Mouse (Mus musculus): ENCODE results near the gene Urgcp. TPM values are rescaled to one million over a fixed set of nuclear protein-coding genes. Genes with fewer than 3 reads are reported as not detected.

The Urgcp gene
- polyA plus RNA-seq, 1 experiment = 7.6 TPM

- Histone ChIP-seq H3K36me3 (ENCODE audit: control insufficient read depth, insufficient read depth, low read length) (no peaks in the 10 kb centered on the region), H3K27ac (ENCODE audit: control insufficient read depth, insufficient read depth, low read depth, low read length) (no peak overlapping the region), H3K4me3 (ENCODE audit: control insufficient read depth, low read depth, low read length) (no peak overlapping the region), H3K27me3 (ENCODE audit: control insufficient read depth, insufficient read depth, low read length) (no peaks in the 10 kb centered on the region), H3K4me1 (ENCODE audit: control insufficient read depth, insufficient read depth, low read length) (peaks cover 2% of the 10 kb centered on the region; the same call in 1 of the 2 replicates)
- no peak for TF ChIP-seq POLR2A (IDR thresholded peaks at IDR 0.05; ENCODE audit: control insufficient read depth, low read depth, low read length)
- peak; percentile 22; the same call in 1 of the 2 replicates for TF ChIP-seq CTCF (IDR thresholded peaks at IDR 0.05; ENCODE audit: control insufficient read depth, insufficient read depth, insufficient replicate concordance, low read depth, low read length)
These were observed 20.2 kb upstream of the Urgcp start for GRCm38 (mm10) chr11:5782199-5782944.

GRCm38 (mm10) chr11:5780035-5780499 lies 17.9 kb upstream of the Urgcp start:
- no peaks in the 10 kb centered on the region for H3K27me3 ChIP-seq (ENCODE audit: control insufficient read depth, insufficient read depth, low read length)
- no peak overlapping the region for H3K4me3 ChIP-seq (ENCODE audit: control insufficient read depth, low read depth, low read length)
- no peaks in the 10 kb centered on the region for H3K36me3 ChIP-seq (ENCODE audit: control insufficient read depth, insufficient read depth, low read length)
- no peaks in the 10 kb centered on the region for H3K4me1 ChIP-seq (ENCODE audit: control insufficient read depth, insufficient read depth, low read length)
- TF ChIP-seq POLR2A (IDR thresholded peaks at IDR 0.05; ENCODE audit: control insufficient read depth, low read depth, low read length) (no peak), CTCF (IDR thresholded peaks at IDR 0.05; ENCODE audit: control insufficient read depth, insufficient read depth, insufficient replicate concordance, low read depth, low read length) (no peak)
- H3K27ac ChIP-seq (ENCODE audit: control insufficient read depth, insufficient read depth, low read depth, low read length) = no peak overlapping the region

- Histone ChIP-seq H3K36me3 (ENCODE audit: control insufficient read depth, insufficient read depth, low read length) (no peaks in the 10 kb centered on the region), H3K27me3 (ENCODE audit: control insufficient read depth, insufficient read depth, low read length) (no peaks in the 10 kb centered on the region), H3K27ac (ENCODE audit: control insufficient read depth, insufficient read depth, low read depth, low read length) (no peak overlapping the region), H3K4me1 (ENCODE audit: control insufficient read depth, insufficient read depth, low read length) (no peaks in the 10 kb centered on the region), H3K4me3 (ENCODE audit: control insufficient read depth, low read depth, low read length) (no peak overlapping the region)
- TF ChIP-seq CTCF (IDR thresholded peaks at IDR 0.05; ENCODE audit: control insufficient read depth, insufficient read depth, insufficient replicate concordance, low read depth, low read length) (peak; percentile 17; the same call in 1 of the 2 replicates), POLR2A (IDR thresholded peaks at IDR 0.05; ENCODE audit: control insufficient read depth, low read depth, low read length) (no peak)
These were observed 16.3 kb upstream of the Urgcp start for GRCm38 (mm10) chr11:5778481-5778880.

- TF ChIP-seq CTCF (IDR thresholded peaks at IDR 0.05; ENCODE audit: control insufficient read depth, insufficient read depth, insufficient replicate concordance, low read depth, low read length) (no peak), POLR2A (IDR thresholded peaks at IDR 0.05; ENCODE audit: control insufficient read depth, low read depth, low read length) (no peak)
- Histone ChIP-seq H3K27ac (ENCODE audit: control insufficient read depth, insufficient read depth, low read depth, low read length) (no peak overlapping the region), H3K4me3 (ENCODE audit: control insufficient read depth, low read depth, low read length) (no peak overlapping the region), H3K36me3 (ENCODE audit: control insufficient read depth, insufficient read depth, low read length) (no peaks in the 10 kb centered on the region), H3K4me1 (ENCODE audit: control insufficient read depth, insufficient read depth, low read length) (peaks cover 2% of the 10 kb centered on the region; the same call in 1 of the 2 replicates), H3K27me3 (ENCODE audit: control insufficient read depth, insufficient read depth, low read length) (no peaks in the 10 kb centered on the region)
These were observed 3.8 kb upstream of the Urgcp start for GRCm38 (mm10) chr11:5766019-5766418.

- TF ChIP-seq CTCF (IDR thresholded peaks at IDR 0.05; ENCODE audit: control insufficient read depth, insufficient read depth, insufficient replicate concordance, low read depth, low read length) (no peak), POLR2A (IDR thresholded peaks at IDR 0.05; ENCODE audit: control insufficient read depth, low read depth, low read length) (no peak)
- Histone ChIP-seq H3K36me3 (ENCODE audit: control insufficient read depth, insufficient read depth, low read length) (peaks cover 1% of the 10 kb centered on the region; the same call in 1 of the 2 replicates), H3K27me3 (ENCODE audit: control insufficient read depth, insufficient read depth, low read length) (no peaks in the 10 kb centered on the region), H3K27ac (ENCODE audit: control insufficient read depth, insufficient read depth, low read depth, low read length) (no peak overlapping the region), H3K4me1 (ENCODE audit: control insufficient read depth, insufficient read depth, low read length) (peaks cover 2% of the 10 kb centered on the region; the same call in 1 of the 2 replicates), H3K4me3 (ENCODE audit: control insufficient read depth, low read depth, low read length) (peak overlapping the region; percentile 92)
These were observed 432 bp upstream of the Urgcp start for GRCm38 (mm10) chr11:5762633-5762982.

GRCm38 (mm10) chr11:5753755-5754154 lies 8.4 kb downstream of the Urgcp start:
- Histone ChIP-seq H3K27ac (ENCODE audit: control insufficient read depth, insufficient read depth, low read depth, low read length) (no peak overlapping the region), H3K4me3 (ENCODE audit: control insufficient read depth, low read depth, low read length) (no peak overlapping the region), H3K36me3 (ENCODE audit: control insufficient read depth, insufficient read depth, low read length) (no peaks in the 10 kb centered on the region), H3K4me1 (ENCODE audit: control insufficient read depth, insufficient read depth, low read length) (no peaks in the 10 kb centered on the region), H3K27me3 (ENCODE audit: control insufficient read depth, insufficient read depth, low read length) (no peaks in the 10 kb centered on the region)
- TF ChIP-seq CTCF (IDR thresholded peaks at IDR 0.05; ENCODE audit: control insufficient read depth, insufficient read depth, insufficient replicate concordance, low read depth, low read length) (no peak), POLR2A (IDR thresholded peaks at IDR 0.05; ENCODE audit: control insufficient read depth, low read depth, low read length) (no peak)

GRCm38 (mm10) chr11:5744951-5745350 lies 17.2 kb downstream of the Urgcp start:
- peaks cover 11% of the 10 kb centered on the region for H3K4me1 ChIP-seq (ENCODE audit: control insufficient read depth, insufficient read depth, low read length)
- no peaks in the 10 kb centered on the region for H3K36me3 ChIP-seq (ENCODE audit: control insufficient read depth, insufficient read depth, low read length)
- no peaks in the 10 kb centered on the region for H3K27me3 ChIP-seq (ENCODE audit: control insufficient read depth, insufficient read depth, low read length)
- no peak overlapping the region for H3K4me3 ChIP-seq (ENCODE audit: control insufficient read depth, low read depth, low read length)
- TF ChIP-seq POLR2A (IDR thresholded peaks at IDR 0.05; ENCODE audit: control insufficient read depth, low read depth, low read length) = no peak
- TF ChIP-seq CTCF (IDR thresholded peaks at IDR 0.05; ENCODE audit: control insufficient read depth, insufficient read depth, insufficient replicate concordance, low read depth, low read length) = no peak
- no peak overlapping the region for H3K27ac ChIP-seq (ENCODE audit: control insufficient read depth, insufficient read depth, low read depth, low read length)

All from testis, adult 2 months (tissue).